Mouse (Mus musculus): ENCODE results near the gene Isy1.

The Isy1 gene

GRCm38 (mm10) chr6:87838551-87839197 lies at the start of gene Isy1:
TSS of gene Isy1 (minus strand) at chr6:87838798.
- DNase-seq = peak; percentile 85 to 89

- DNase-seq = peak; percentile 100
Observed at GRCm38 (mm10) chr6:87887594-87888233, 49.1 kb upstream of the Isy1 start, which contains the start of gene Copg1. TSS of gene Copg1 (plus strand) at chr6:87887814.

GRCm38 (mm10) chr6:87886721-87887120 lies 48.1 kb upstream of the Isy1 start:
- no peak for DNase-seq

- no peak for DNase-seq
Observed at GRCm38 (mm10) chr6:87882816-87883215, 44.2 kb upstream of the Isy1 start.

GRCm38 (mm10) chr6:87882221-87882620 lies 43.6 kb upstream of the Isy1 start:
- no peak for DNase-seq

- DNase-seq = no peak
Observed at GRCm38 (mm10) chr6:87879628-87880027, 41.0 kb upstream of the Isy1 start.

GRCm38 (mm10) chr6:87879010-87879409 lies 40.4 kb upstream of the Isy1 start:
- DNase-seq = no peak

- DNase-seq = peak; percentile 26 to 35
Observed at GRCm38 (mm10) chr6:87876068-87876643, 37.6 kb upstream of the Isy1 start.

GRCm38 (mm10) chr6:87875562-87875961 lies 37.0 kb upstream of the Isy1 start:
- no peak for DNase-seq

- DNase-seq = no peak
Observed at GRCm38 (mm10) chr6:87875083-87875482, 36.5 kb upstream of the Isy1 start.

GRCm38 (mm10) chr6:87873963-87874362 lies 35.4 kb upstream of the Isy1 start:
- no peak for DNase-seq

GRCm38 (mm10) chr6:87873104-87873503 lies 34.5 kb upstream of the Isy1 start:
- DNase-seq = no peak

- DNase-seq = no peak
Observed at GRCm38 (mm10) chr6:87871240-87871639, 32.6 kb upstream of the Isy1 start.

- no peak for DNase-seq
Observed at GRCm38 (mm10) chr6:87870440-87870839, 31.8 kb upstream of the Isy1 start.

GRCm38 (mm10) chr6:87868871-87869506 lies 30.4 kb upstream of the Isy1 start:
- DNase-seq = no peak

- no peak for DNase-seq
Observed at GRCm38 (mm10) chr6:87867256-87867655, 28.7 kb upstream of the Isy1 start.

- DNase-seq = no peak
Observed at GRCm38 (mm10) chr6:87866211-87866610, 27.6 kb upstream of the Isy1 start.

- DNase-seq = no peak
Observed at GRCm38 (mm10) chr6:87857071-87857470, 18.5 kb upstream of the Isy1 start.

- no peak for DNase-seq
Observed at GRCm38 (mm10) chr6:87853446-87853845, 14.8 kb upstream of the Isy1 start.

- DNase-seq = no peak
Observed at GRCm38 (mm10) chr6:87851871-87852270, 13.3 kb upstream of the Isy1 start.

GRCm38 (mm10) chr6:87850900-87851614 lies 12.5 kb upstream of the Isy1 start, which contains the start of gene Cnbp:
TSS of gene Cnbp (minus strand) at chr6:87851106.
- DNase-seq = peak; percentile 93 to 94

GRCm38 (mm10) chr6:87850155-87850899 lies 11.7 kb upstream of the Isy1 start:
- peak in 1 of 2 experiments; percentile 42 for DNase-seq

Measured in spleen, adult 18-20 months (tissue).